ENCODE assay signal across 20 mouse cellular contexts in the genomic region with DNA sequence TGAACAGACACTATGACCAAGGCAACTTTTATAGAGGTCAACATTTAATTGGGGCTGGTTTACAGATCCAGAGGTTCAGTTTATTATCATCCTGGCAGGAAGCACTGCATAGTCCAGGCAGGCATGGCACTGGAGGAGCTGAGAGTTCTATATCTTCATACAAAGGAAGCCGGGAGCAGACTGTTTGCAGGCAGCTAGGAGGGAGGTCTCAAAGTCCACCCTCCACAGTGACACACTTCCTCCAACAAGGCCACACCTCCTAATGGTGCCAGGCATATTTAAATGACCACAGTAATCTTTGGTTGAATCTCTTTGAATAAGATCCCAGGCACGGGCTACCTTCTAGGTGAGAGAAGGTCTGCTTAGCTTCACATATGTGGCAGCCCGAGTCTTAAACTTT.
"Had no signal": no experiment of that assay in that cellular context is flagged by ENCODE, and none has a peak within 500 bp of the region (broad histone marks: within the 10 kb centered on the region; RNA-seq: fewer than 3 reads in every experiment).

No protein-coding gene starts in this region.

- H3K27me3 ChIP-seq: lung, embryonic 15.5 days; megakaryocyte, embryonic 14.5 days; midbrain, embryonic 13.5 days; midbrain, embryonic 15.5 days; neural tube, embryonic 13.5 days; neural tube, embryonic 15.5 days had no signal

- H3K36me3 ChIP-seq: lung, embryonic 15.5 days; midbrain, embryonic 13.5 days; midbrain, embryonic 15.5 days; neural tube, embryonic 13.5 days; neural tube, embryonic 15.5 days had no signal

- H3K9me3 ChIP-seq: lung, embryonic 15.5 days; midbrain, embryonic 13.5 days; midbrain, embryonic 15.5 days; neural tube, embryonic 13.5 days; neural tube, embryonic 15.5 days had no signal

- H3K9ac ChIP-seq: liver, postnatal 0 days; lung, embryonic 15.5 days; midbrain, embryonic 13.5 days; midbrain, embryonic 15.5 days; neural tube, embryonic 13.5 days; neural tube, embryonic 15.5 days had no signal

- ATAC-seq: liver, postnatal 0 days; lung, postnatal 0 days; midbrain, embryonic 13.5 days; midbrain, embryonic 15.5 days had no signal

- H3K27ac ChIP-seq: lung, embryonic 15.5 days; macrophage; midbrain, embryonic 13.5 days; midbrain, embryonic 15.5 days; neural tube, embryonic 13.5 days; neural tube, embryonic 15.5 days had no signal

- H3K4me1 ChIP-seq: lung, embryonic 15.5 days; megakaryocyte, embryonic 14.5 days; neural tube, embryonic 13.5 days; neural tube, embryonic 15.5 days had no signal

- DNase-seq: liver, postnatal 0 days; lung, adult 2 months; lung, postnatal 14 days; lung, postnatal 36 days; right cerebral cortex, postnatal 25 days; right cerebral cortex, postnatal 4 days; spleen, adult 18-20 months; thymus, adult 18-20 months; thymus, postnatal 14 days; thymus, postnatal 36 days had no signal

- H3K4me2 ChIP-seq: lung, embryonic 15.5 days; midbrain, embryonic 11.5 days; midbrain, embryonic 13.5 days; midbrain, embryonic 15.5 days; neural tube, embryonic 13.5 days; neural tube, embryonic 15.5 days had no signal

- H3K4me3 ChIP-seq: lung, embryonic 15.5 days; megakaryocyte, embryonic 14.5 days; midbrain, embryonic 13.5 days; midbrain, embryonic 15.5 days; myocyte; neural tube, embryonic 13.5 days; neural tube, embryonic 15.5 days had no signal
